Mouse (Mus musculus) right cerebral cortex, postnatal 4 days (tissue): Measurements from ENCODE around the gene Cypt1.

Experiments used
- DNase-seq: peaks from one replicate; pipeline ENCODE4 v3.0.0-alpha.2; 2022

Cypt1 gene

DNA sequence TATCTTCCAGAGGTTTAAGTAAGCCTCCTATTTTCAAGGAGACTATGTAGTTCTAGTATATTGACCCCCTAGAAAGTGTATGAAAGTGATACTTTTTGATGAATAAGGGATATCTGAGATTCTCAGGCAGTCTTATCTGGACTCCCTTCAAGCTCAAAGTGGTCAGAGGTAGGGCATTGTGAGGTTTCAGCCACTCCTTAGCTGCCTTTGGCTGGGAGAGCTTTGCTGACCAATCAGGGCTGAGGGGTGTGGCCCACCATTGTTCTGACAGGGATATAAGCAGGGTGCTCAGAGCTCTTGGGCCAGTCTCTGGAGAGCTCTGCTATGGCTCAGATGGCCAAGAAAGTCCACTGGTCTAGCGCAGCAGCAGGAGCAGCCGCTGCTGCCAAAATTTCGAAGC is at the start of gene Cypt1:
Gene Cypt1, plus strand, starts transcription at position 301 of the 400 bp plus-strand sequence.
- no peak for DNase-seq

DNA sequence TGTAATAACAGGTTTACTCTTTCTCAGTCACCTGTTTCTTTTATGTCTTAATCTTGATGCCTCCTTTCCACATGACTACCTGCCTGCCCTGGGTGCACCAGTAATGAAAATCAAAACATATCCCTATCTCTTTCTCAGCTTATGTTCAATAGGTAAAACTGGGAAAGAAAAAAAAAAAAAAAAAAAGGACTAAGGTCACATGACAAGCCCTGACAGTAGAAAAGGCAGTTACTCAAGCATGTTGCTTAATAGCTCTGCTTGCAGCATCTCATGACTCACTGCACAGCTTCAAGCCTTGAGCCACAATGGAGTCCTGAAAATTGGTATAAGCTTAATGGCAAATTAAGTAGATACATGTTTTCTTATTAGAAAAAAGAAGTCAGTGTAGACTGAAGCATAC is 24.1 kb downstream of the Cypt1 start:
- no peak for DNase-seq

DNA sequence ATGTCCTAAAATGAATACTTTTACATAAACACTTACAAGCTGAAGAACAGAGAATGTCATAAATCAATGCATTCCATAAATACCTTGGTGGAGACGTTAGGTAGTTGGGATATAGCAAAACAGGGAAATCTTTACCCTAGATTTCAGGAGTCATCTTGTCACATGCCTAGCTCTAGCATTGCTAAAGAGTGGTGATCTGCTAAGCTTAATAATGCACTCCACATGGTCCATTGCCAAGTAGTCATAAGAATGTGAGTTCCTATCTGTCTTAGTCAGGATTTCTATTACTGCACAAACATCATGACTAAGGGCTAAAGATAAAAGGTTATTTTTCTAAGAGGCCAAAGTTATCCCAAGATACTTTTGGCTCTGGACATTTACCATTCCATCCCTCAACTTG is 34.4 kb downstream of the Cypt1 start:
- no peak for DNase-seq

DNA sequence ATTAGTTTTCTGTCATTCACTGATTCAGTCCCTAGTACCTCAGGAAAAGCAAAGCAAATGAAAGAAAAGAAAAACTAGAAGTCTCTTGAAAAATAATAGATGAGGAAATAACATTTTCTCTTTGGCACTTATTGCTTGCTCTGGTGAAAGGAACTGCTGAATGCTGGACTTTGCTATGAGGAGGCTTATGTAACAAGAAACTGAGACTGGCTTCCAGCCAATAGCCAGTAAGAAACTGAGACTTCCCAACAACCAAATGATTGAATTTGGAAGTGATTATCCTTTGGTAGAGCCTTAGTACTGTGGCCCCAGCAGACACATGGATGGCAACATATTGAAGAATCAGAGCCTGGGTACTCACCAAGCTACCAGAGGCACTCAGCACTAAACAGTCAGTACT is 35.8 kb downstream of the Cypt1 start:
- no peak for DNase-seq
